In the genomic region with DNA sequence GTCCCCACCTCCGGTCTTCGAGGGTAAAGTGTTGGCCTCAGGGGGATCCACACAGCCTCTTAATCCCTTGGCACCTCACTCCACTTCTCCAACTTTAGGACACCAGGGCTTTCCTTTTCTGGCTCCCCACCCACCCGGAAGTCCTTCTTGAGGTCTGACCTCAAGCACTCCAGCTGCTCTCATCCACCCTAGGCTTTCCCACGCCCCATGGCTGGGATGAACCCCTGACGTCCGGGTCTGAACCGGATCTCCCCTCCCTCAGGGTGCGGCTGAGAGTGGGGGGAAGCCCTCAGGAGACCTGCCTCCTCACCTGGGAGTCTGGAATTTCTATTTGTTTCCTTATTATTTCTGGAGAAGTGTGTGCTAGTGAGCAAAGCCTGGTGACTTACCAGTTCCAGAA, we compare ENCODE assay signal across 24 mouse cellular contexts. TPM values are rescaled to one million over a fixed set of nuclear protein-coding genes. Genes with fewer than 3 reads are reported as not detected.
A peak's percentile ranks its signal among the peaks of the same experiment; 100 is the strongest.
DNase-seq lines count a peak whose midpoint lies in the region; ATAC-seq and TF ChIP-seq lines count a peak whose summit lies in the region.
"Had no signal": no experiment of that assay in that cellular context is flagged by ENCODE, and none has a peak within 500 bp of the region (broad histone marks: within the 10 kb centered on the region; RNA-seq: fewer than 3 reads in every experiment).

No protein-coding gene starts in this region.

- peak; percentile 91 for DNase-seq in heart, adult 11 months
- no peak for DNase-seq in heart, embryonic 10.5 days (ENCODE audit: low spot score)
- peak; percentile 19 for DNase-seq in 416B (ENCODE audit: low read depth)
- DNase-seq in limb, embryonic 14.5 days (ENCODE audit: low spot score), result no peak
- DNase-seq in kidney, adult 8-10 months, result no peak
- no peak for DNase-seq in left cerebral cortex, adult 2 months (ENCODE audit: extremely low spot score in 1 of 2, low spot score in 2 of 2)
- DNase-seq: cerebellum, adult 2 months; gastrocnemius, postnatal 36 days; kidney, adult 11 months; kidney, postnatal 25 days; right cerebral cortex, postnatal 4 days; thymus, postnatal 36 days had no signal

- intact Hi-C loops in left cerebral cortex, adult 2 months (cut with DNase I), result loop anchor here (10.0 kb wide), 1 partner anchor 344 kb away; no protein-coding TSS in a partner anchor

- WGBS in heart, embryonic 10.5 days, result 15% methylated on average over 8 of the region's 8 CpGs
- WGBS in limb, embryonic 14.5 days, result 24% methylated on average over 8 of the region's 8 CpGs
- 28% methylated on average over 8 of the region's 8 CpGs for WGBS in forebrain, embryonic 12.5 days

- peaks cover 25% of the 10 kb centered on the region for H3K4me1 ChIP-seq in heart, embryonic 10.5 days
- H3K4me1 ChIP-seq in limb, embryonic 14.5 days (ENCODE audit: control insufficient read depth, insufficient read depth, low read length), result peaks cover 9% of the 10 kb centered on the region; the same call in 1 of the 2 replicates
- H3K4me1 ChIP-seq in forebrain, embryonic 12.5 days, result peaks cover 18% of the 10 kb centered on the region

- peaks cover 42% of the 10 kb centered on the region for H3K27me3 ChIP-seq in heart, embryonic 10.5 days (ENCODE audit: insufficient read depth, poor library complexity, severe bottlenecking)
- H3K27me3 ChIP-seq in limb, embryonic 14.5 days (ENCODE audit: control insufficient read depth, insufficient read depth, low read length), result peaks cover 32% of the 10 kb centered on the region
- peaks cover 3% of the 10 kb centered on the region for H3K27me3 ChIP-seq in myocyte (ENCODE audit: control insufficient read depth, insufficient read depth, insufficient read length)
- H3K27me3 ChIP-seq in forebrain, embryonic 12.5 days, result peaks cover 47% of the 10 kb centered on the region

- no peak for TF ChIP-seq CTCF in left cerebral cortex, adult 2 months (IDR thresholded peaks at IDR 0.05)

- H3ac ChIP-seq in myocyte (ENCODE audit: control insufficient read depth, insufficient read length), result no peak overlapping the region

- no peaks in the 10 kb centered on the region for H3K9me3 ChIP-seq in heart, embryonic 10.5 days
- H3K9me3 ChIP-seq in limb, embryonic 14.5 days (ENCODE audit: control insufficient read depth, low read length), result no peaks in the 10 kb centered on the region
- no peaks in the 10 kb centered on the region for H3K9me3 ChIP-seq in forebrain, embryonic 12.5 days
- H3K9me3 ChIP-seq: embryonic facial prominence, embryonic 13.5 days; forebrain, embryonic 13.5 days; heart, embryonic 15.5 days; neural tube, embryonic 12.5 days had no signal

- H3K9ac ChIP-seq in limb, embryonic 14.5 days (ENCODE audit: low read depth, low read length, severe bottlenecking), result no peak overlapping the region
- no peak overlapping the region for H3K9ac ChIP-seq in forebrain, embryonic 12.5 days
- H3K9ac ChIP-seq: embryonic facial prominence, embryonic 13.5 days; heart, embryonic 15.5 days; neural tube, embryonic 12.5 days had no signal

- H3K4me2 ChIP-seq in limb, embryonic 14.5 days (replicated peaks; ENCODE audit: low read depth, low read length, severe bottlenecking), result no peak overlapping the region; the same call in 1 of the 2 replicates
- peak overlapping the region; percentile 42 for H3K4me2 ChIP-seq in myocyte (ENCODE audit: low read depth)
- no peak overlapping the region for H3K4me2 ChIP-seq in forebrain, embryonic 12.5 days
- H3K4me2 ChIP-seq: embryonic facial prominence, embryonic 13.5 days; forebrain, embryonic 13.5 days; heart, embryonic 15.5 days; neural tube, embryonic 12.5 days had no signal

- no peak overlapping the region for H3K27ac ChIP-seq in heart, embryonic 10.5 days
- H3K27ac ChIP-seq in limb, embryonic 14.5 days (replicated peaks; ENCODE audit: low read depth, low read length), result no peak overlapping the region
- no peak overlapping the region for H3K27ac ChIP-seq in left cerebral cortex, adult 2 months
- H3K27ac ChIP-seq in forebrain, embryonic 12.5 days, result no peak overlapping the region
- H3K27ac ChIP-seq: embryonic facial prominence, embryonic 13.5 days; forebrain, embryonic 13.5 days; heart, embryonic 15.5 days; hindbrain, embryonic 10.5 days; neural tube, embryonic 12.5 days had no signal

- no peak for TF ChIP-seq POLR2A in limb, embryonic 14.5 days (IDR thresholded peaks at IDR 0.05; ENCODE audit: borderline replicate concordance, extremely low read depth, insufficient read depth, insufficient read length)
- no peak for TF ChIP-seq POLR2A in myocyte (IDR thresholded peaks at IDR 0.05; ENCODE audit: insufficient read length, low read depth)

- H3K79me2 ChIP-seq in myocyte (ENCODE audit: control insufficient read depth, insufficient read depth), result peaks cover 17% of the 10 kb centered on the region

- H3K4me3 ChIP-seq in heart, embryonic 10.5 days, result no peak overlapping the region
- 0 out of 2 replicates have a peak overlapping the region, but pooled peaks have one; percentile 5 for H3K4me3 ChIP-seq in limb, embryonic 14.5 days (replicated peaks; ENCODE audit: low read length)
- H3K4me3 ChIP-seq in myocyte, result no peak overlapping the region
- H3K4me3 ChIP-seq in left cerebral cortex, adult 2 months, result no peak overlapping the region
- H3K4me3 ChIP-seq in forebrain, embryonic 12.5 days (replicated peaks), result no peak overlapping the region
- H3K4me3 ChIP-seq: embryonic facial prominence, embryonic 13.5 days; forebrain, embryonic 13.5 days; heart, embryonic 15.5 days; hindbrain, embryonic 10.5 days; neural tube, embryonic 12.5 days had no signal

- no peak for ATAC-seq in limb, embryonic 14.5 days (ENCODE audit: low FRiP score, low read depth)
- no peak for ATAC-seq in forebrain, embryonic 12.5 days (ENCODE audit: low FRiP score)
- ATAC-seq: forebrain, embryonic 13.5 days; midbrain, embryonic 16.5 days had no signal

- H3K36me3 ChIP-seq in heart, embryonic 10.5 days, result no peaks in the 10 kb centered on the region
- H3K36me3 ChIP-seq in limb, embryonic 14.5 days (ENCODE audit: control insufficient read depth, insufficient read depth, low read length), result no peaks in the 10 kb centered on the region
- H3K36me3 ChIP-seq in myocyte (ENCODE audit: control insufficient read depth, insufficient read depth), result no peaks in the 10 kb centered on the region
- no peaks in the 10 kb centered on the region for H3K36me3 ChIP-seq in forebrain, embryonic 12.5 days (replicated peaks)
- H3K36me3 ChIP-seq: embryonic facial prominence, embryonic 13.5 days; heart, embryonic 15.5 days; hindbrain, embryonic 10.5 days; neural tube, embryonic 12.5 days had no signal

TF ChIP-seq in myocyte, 11 proteins besides CTCF, POLR2A, EP300 and RAD21 (continues in another document):
- TF ChIP-seq CEBPB (IDR thresholded peaks at IDR 0.05; ENCODE audit: insufficient read depth, poor library complexity, severe bottlenecking) (no peak), USF1 (IDR thresholded peaks at IDR 0.05; ENCODE audit: low read depth) (no peak), REST (IDR thresholded peaks at IDR 0.05; ENCODE audit: insufficient read depth, insufficient read length) (no peak), E2F4 (IDR thresholded peaks at IDR 0.05; ENCODE audit: insufficient read depth) (no peak), MYOG (IDR thresholded peaks at IDR 0.05; ENCODE audit: control insufficient read depth in 1 of 3, insufficient read depth in 1 of 3, insufficient read length in 2 of 3, low read depth in 2 of 3) (no peak), POLR2AphosphoS2 (IDR thresholded peaks at IDR 0.05; ENCODE audit: insufficient read length, low read depth) (no peak), MAX (IDR thresholded peaks at IDR 0.05; ENCODE audit: low read depth) (no peak), TCF12 (IDR thresholded peaks at IDR 0.05; ENCODE audit: insufficient read depth, poor library complexity, severe bottlenecking) (no peak)

RNA-seq across cellular contexts. Expression of gene Foxa3, which starts 2.3 kb away (rescaled TPM):
- 0.36 and 8.6 TPM in 2 replicates for polyA plus RNA-seq in heart, embryonic 10.5 days (2016; fragmentation: Nextera tagmentation; extraction: Ambion mirVana)
- 5.3 and 6.7 TPM in 2 replicates for polyA plus RNA-seq in limb, embryonic 14.5 days (2012; rRNA removed)
- 3.1 and 3.2 TPM in 2 replicates for polyA plus RNA-seq in limb, embryonic 14.5 days (2014; fragmentation: Nextera tagmentation; extraction: Ambion mirVana)
- 0.12 TPM for polyA plus RNA-seq in myocyte (2012; fragmentation: generic; extraction: Trizol)
- not detected for total RNA-seq in left cerebral cortex, adult 2 months (2021)
- 0.09 TPM in 1 of 2 replicates, not detected in the other for polyA plus RNA-seq in forebrain, embryonic 12.5 days (2016; fragmentation: Nextera tagmentation; extraction: Ambion mirVana)
- total RNA-seq: adrenal gland, adult 18-20 months; gastrocnemius, postnatal 36 days; layer of hippocampus, postnatal 10 days; left cerebral cortex, postnatal 25 days had no signal
- polyA plus RNA-seq: cerebellum, adult 2 months; cortical plate, adult 2 months; forebrain, embryonic 13.5 days; hindbrain, embryonic 10.5 days; midbrain, embryonic 16.5 days had no signal

RNA-seq across cellular contexts. Expression of gene Sympk, which starts 3.1 kb away (rescaled TPM):
- polyA plus RNA-seq in heart, embryonic 10.5 days (2016; fragmentation: Nextera tagmentation; extraction: Ambion mirVana), result 34.0 and 44.5 TPM in 2 replicates
- polyA plus RNA-seq in limb, embryonic 14.5 days (2012; rRNA removed), result 97.0 and 113 TPM in 2 replicates
- polyA plus RNA-seq in limb, embryonic 14.5 days (2014; fragmentation: Nextera tagmentation; extraction: Ambion mirVana), result 23.0 and 27.5 TPM in 2 replicates
- 90.3 TPM for polyA plus RNA-seq in myocyte (2012; fragmentation: generic; extraction: Trizol)
- total RNA-seq in left cerebral cortex, adult 2 months (2021), result 100 to 1,000 TPM; 126 to 133 TPM
- 50.6 and 53.2 TPM in 2 replicates for polyA plus RNA-seq in forebrain, embryonic 12.5 days (2016; fragmentation: Nextera tagmentation; extraction: Ambion mirVana)

RNA-seq across cellular contexts. Expression of gene Irf2bp1, which starts 17.2 kb away (rescaled TPM):
- 14.9 and 27.0 TPM in 2 replicates for polyA plus RNA-seq in heart, embryonic 10.5 days (2016; fragmentation: Nextera tagmentation; extraction: Ambion mirVana)
- 36.1 and 46.8 TPM in 2 replicates for polyA plus RNA-seq in limb, embryonic 14.5 days (2012; rRNA removed)
- polyA plus RNA-seq in limb, embryonic 14.5 days (2014; fragmentation: Nextera tagmentation; extraction: Ambion mirVana), result 34.2 and 37.3 TPM in 2 replicates
- 27.6 TPM for polyA plus RNA-seq in myocyte (2012; fragmentation: generic; extraction: Trizol)
- 10 to 100 TPM; 47.7 to 49.2 TPM for total RNA-seq in left cerebral cortex, adult 2 months (2021)
- polyA plus RNA-seq in forebrain, embryonic 12.5 days (2016; fragmentation: Nextera tagmentation; extraction: Ambion mirVana), result 36.2 and 39.8 TPM in 2 replicates

RNA-seq across cellular contexts. Expression of gene Mypop, which starts 30.0 kb away (rescaled TPM):
- 2.1 and 3.3 TPM in 2 replicates for polyA plus RNA-seq in heart, embryonic 10.5 days (2016; fragmentation: Nextera tagmentation; extraction: Ambion mirVana)
- 13.6 and 19.3 TPM in 2 replicates for polyA plus RNA-seq in limb, embryonic 14.5 days (2012; rRNA removed)
- polyA plus RNA-seq in limb, embryonic 14.5 days (2014; fragmentation: Nextera tagmentation; extraction: Ambion mirVana), result 5.3 and 5.7 TPM in 2 replicates
- polyA plus RNA-seq in myocyte (2012; fragmentation: generic; extraction: Trizol), result 10.4 TPM
- 10 to 100 TPM; 50.6 to 61.2 TPM for total RNA-seq in left cerebral cortex, adult 2 months (2021)
- polyA plus RNA-seq in forebrain, embryonic 12.5 days (2016; fragmentation: Nextera tagmentation; extraction: Ambion mirVana), result 3.3 and 4.6 TPM in 2 replicates

RNA-seq across cellular contexts. Expression of gene Rsph6a, which starts 33.4 kb away (rescaled TPM):
- not detected in 2 replicates for polyA plus RNA-seq in heart, embryonic 10.5 days (2016; fragmentation: Nextera tagmentation; extraction: Ambion mirVana)
- 0.04 and 0.12 TPM in 2 replicates for polyA plus RNA-seq in limb, embryonic 14.5 days (2012; rRNA removed)
- not detected in 2 replicates for polyA plus RNA-seq in limb, embryonic 14.5 days (2014; fragmentation: Nextera tagmentation; extraction: Ambion mirVana)
- polyA plus RNA-seq in myocyte (2012; fragmentation: generic; extraction: Trizol), result 0.04 TPM
- total RNA-seq in left cerebral cortex, adult 2 months (2021), result under 1 TPM; 0.27 to 0.30 TPM
- not detected in 2 replicates for polyA plus RNA-seq in forebrain, embryonic 12.5 days (2016; fragmentation: Nextera tagmentation; extraction: Ambion mirVana)
- total RNA-seq: adrenal gland, adult 18-20 months; gastrocnemius, postnatal 36 days had no signal
- polyA plus RNA-seq: embryonic facial prominence, embryonic 13.5 days; forebrain, embryonic 13.5 days; heart, embryonic 15.5 days; hindbrain, embryonic 10.5 days; neural tube, embryonic 12.5 days had no signal

Comparison
In these comparisons a context has a peak if more than half of its experiments do, and no peak if none do; other contexts are left out.
1. DNase-seq: peak in heart, adult 11 months (single experiment) and 416B (single experiment); none in heart, embryonic 10.5 days (single experiment), limb, embryonic 14.5 days (single experiment), kidney, adult 8-10 months (0 of 2) and left cerebral cortex, adult 2 months (0 of 2).